Mouse (Mus musculus) liver, adult (tissue): ENCODE results near the gene Chrnb4.

Experiments
- GATA4 ChIP-seq: IDR thresholded peaks from 2 replicates; pipeline ENCODE4 v1.6.1; 2014; ENCODE audit warnings: mild to moderate bottlenecking, low read length; ENCODE audit not compliant: insufficient replicate concordance

The Chrnb4 gene

DNA sequence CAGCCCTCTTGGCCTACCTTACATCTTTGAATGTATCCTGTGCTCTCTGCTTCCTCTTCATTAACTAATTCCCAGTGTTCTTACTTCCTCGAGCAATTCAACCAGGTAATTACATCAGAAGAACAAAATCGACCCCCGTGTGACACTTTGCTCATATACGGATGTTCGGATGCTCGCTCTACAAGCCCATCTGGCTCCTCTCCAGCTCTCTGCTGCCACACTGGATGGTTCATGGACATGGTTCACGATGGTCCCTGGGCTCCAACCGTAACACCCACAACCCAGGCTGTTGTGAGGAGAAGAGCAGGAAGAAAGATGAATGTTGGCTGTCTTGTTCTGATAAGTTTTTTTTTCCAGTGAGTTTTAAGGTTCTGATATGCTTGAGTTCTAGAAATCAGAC, 9.6 kb downstream of the Chrnb4 start:
- TF ChIP-seq GATA4, result no peak

DNA sequence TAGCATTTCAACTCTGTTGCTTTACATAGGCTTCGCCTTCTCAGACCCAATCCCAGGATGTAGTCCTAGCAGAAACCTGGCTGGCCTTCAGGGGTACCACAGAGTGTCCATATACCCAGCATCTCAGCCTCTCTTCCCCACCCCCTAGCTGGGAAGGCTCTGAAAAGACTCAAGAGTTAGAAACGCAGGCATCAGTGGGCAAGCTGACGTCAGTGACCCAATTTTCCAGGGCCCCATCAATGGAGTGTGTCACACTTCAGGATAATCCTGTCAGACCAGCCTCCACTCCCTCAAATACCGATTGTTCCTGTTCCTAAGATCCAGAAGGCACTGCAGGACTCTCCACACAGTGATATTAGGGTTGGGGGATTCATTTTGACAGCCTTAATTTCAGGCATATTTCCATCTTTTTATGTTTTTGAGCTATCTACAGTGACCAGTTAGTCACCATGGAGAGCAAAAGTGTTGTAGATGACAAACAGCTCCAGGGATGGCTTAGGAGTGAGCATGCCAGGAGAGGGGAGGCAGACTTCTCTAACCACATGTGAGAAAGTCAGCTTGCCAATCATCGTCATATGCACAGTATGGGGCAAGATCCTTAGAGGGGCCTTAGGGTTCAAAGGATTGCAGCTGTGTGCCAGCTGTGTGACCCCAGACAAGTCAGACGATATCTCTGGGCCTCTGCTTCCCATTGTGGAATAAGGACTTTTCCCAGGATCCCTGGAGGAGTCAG, 17.0 kb downstream of the Chrnb4 start:
- TF ChIP-seq GATA4, result no peak

DNA sequence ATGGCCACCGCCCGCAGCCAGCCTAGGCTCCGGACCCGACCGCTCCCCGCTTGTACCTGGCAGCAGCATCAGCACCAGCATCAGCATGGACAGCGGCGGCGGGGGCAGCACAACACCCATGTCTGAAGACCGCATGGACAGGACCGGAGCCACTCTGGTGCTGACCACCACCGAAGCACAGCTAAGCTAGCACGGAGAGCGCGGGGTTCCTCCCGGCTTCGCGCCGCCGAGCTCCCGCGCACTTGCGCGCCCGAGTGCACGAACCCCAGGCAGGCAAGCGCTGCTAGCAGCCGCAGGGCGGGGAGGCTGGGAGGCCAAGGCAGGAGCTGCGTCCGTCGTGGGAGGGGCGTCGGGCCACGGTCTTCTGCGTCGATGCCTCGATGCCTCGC, 22.3 kb downstream of the Chrnb4 start, which contains the start of gene Chrna3:
TSS of gene Chrna3 (minus strand) at position 288 of the 389 bp plus-strand sequence.
- TF ChIP-seq GATA4, result no peak

DNA sequence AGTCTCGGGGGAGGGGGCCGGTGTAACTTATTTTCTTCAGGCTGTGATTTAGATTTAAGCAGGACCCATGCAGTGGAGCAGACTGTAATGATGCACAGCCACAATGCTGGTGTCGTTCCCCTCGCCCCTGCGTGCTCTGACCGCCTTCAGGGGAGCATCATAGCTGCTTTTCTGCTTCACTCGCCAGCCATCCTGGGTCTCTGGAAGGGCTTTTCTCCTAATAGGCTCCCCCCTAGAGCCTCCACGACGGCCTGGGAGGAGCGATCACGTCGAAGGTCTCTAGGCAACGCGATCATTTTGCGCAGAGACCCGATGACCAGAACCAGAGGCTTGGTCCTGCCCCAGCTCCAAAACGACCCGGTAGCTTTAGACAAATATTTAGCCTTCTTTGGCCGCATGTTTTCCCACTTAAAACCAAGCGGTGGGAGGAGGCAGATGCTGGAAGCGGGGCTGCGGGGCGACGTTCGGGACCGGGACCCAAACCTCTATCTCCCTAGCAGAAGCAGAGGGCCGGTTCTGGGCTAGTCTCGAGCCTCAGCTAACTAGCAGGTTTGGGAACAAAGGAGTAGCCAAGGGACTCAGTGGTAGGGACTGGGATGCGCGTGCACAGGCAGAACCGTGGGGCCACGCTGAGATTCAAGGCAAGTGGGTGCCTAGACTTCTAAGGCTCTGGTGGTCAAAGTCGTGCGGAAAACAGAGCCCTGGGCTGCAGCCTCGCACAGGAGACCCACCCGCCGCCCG, 22.9 kb downstream of the Chrnb4 start:
- no peak for TF ChIP-seq GATA4

- TF ChIP-seq GATA4, result no peak
Observed at GRCm38 (mm10) chr9:55023902-55024583, 24.5 kb downstream of the Chrnb4 start.

GRCm38 (mm10) chr9:55023326-55023725, 25.3 kb downstream of the Chrnb4 start:
- TF ChIP-seq GATA4, result no peak

DNA sequence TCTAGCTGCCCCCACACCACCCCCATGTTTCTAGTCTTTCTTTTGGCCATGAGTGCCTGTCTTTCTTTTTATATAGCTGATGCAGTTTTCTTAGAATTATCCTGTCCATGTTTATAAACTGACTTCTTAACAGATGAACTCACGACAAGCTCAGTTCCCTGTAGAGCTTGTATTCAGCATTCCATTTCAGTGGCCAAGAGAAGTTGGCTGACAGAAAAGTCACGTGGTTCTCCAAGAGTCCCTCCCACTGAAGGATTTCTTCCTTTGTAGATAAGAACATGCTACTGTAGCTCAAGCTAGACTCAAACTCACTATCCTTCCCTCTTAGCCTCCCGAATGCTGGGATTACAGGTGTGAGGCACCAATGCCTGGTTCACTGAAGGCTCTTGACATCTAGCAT, 31.7 kb downstream of the Chrnb4 start:
- TF ChIP-seq GATA4, result no peak

- TF ChIP-seq GATA4, result no peak
Observed at GRCm38 (mm10) chr9:55010588-55011350, 37.8 kb downstream of the Chrnb4 start.

- TF ChIP-seq GATA4, result no peak
Observed at GRCm38 (mm10) chr9:55009692-55010091, 38.9 kb downstream of the Chrnb4 start.

DNA sequence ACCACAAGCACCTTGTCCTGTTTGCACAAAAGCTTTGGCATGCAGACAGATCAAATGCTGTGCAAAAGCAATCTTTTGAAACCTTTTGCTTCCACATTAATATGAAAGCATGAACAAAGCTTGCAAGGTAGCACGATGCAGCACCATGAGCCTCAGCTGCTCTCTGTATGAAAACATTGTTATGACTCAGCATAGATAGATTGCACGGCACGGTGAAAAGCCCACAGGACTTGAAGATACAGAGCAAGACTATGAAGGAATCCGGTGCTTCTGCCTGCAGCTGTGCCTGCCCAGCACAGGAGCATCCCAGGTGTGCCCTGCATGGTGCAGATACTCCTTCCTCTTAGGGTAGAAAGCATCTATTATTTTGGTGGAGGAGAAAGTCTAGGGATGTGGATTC, 45.0 kb downstream of the Chrnb4 start:
- no peak for TF ChIP-seq GATA4

DNA sequence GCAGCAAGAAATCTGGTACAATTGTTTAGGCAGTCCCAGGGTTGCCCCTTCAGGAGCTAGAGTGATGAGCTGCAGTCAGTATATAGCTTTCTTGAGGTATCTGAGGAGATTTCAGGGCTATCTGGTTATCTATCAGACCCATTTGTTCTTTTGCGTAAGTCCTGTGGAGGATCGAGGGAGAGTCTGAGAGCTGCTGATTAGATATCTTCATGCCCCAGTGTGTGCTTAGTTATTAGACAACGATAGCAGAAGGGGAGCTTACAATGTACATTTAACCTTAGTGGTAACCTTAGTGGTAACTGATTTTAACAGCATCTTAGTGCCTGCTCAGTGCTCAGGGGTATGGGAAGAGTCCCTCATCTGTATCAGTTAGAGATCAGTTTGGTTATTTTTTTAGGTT, 52.9 kb downstream of the Chrnb4 start:
- TF ChIP-seq GATA4, result no peak

GRCm38 (mm10) chr9:54994381-54994780, 54.2 kb downstream of the Chrnb4 start:
- TF ChIP-seq GATA4, result no peak

GRCm38 (mm10) chr9:54990362-54990761, 58.2 kb downstream of the Chrnb4 start:
- no peak for TF ChIP-seq GATA4

- TF ChIP-seq GATA4, result no peak
Observed at GRCm38 (mm10) chr9:54982401-54982800, 66.2 kb downstream of the Chrnb4 start.
